Mouse (Mus musculus) forebrain, postnatal 0 days (tissue): Measurements from ENCODE around the gene Ptpn5. TPM values are rescaled to one million over a fixed set of nuclear protein-coding genes. Genes with fewer than 3 reads are reported as not detected.

ENCODE experiments used
- ATAC-seq: fragments of 200-750 bp; cut with Nextera tagmentation; 2 replicates; pipeline ENCODE4 v1.8.0; 2017; ENCODE audit warnings: mild to moderate bottlenecking, moderate library complexity
- DNase-seq: peaks from one replicate; pipeline ENCODE4 v3.0.0-alpha.2; 2015
- H3K27ac ChIP-seq: fragments of 300-500 bp; sonication (generic); 2 replicates; pipeline ENCODE4 v1.5.1; 2014; ENCODE audit warnings: low read depth, mild to moderate bottlenecking, antibody characterized with exemption, low read length, moderate library complexity, mixed read lengths
- H3K27me3 ChIP-seq: fragments of 300-500 bp; sonication (generic); 2 replicates; pipeline ENCODE4 v1.6.1; 2014; ENCODE audit warnings: mild to moderate bottlenecking, low read length, mixed read lengths; ENCODE audit not compliant: insufficient read depth
- H3K36me3 ChIP-seq: fragments of 300-500 bp; sonication (generic); 2 replicates; pipeline ENCODE4 v1.6.1; 2014; ENCODE audit warnings: mild to moderate bottlenecking, moderate library complexity; ENCODE audit not compliant: insufficient read depth
- H3K4me1 ChIP-seq: fragments of 300-500 bp; sonication (generic); 2 replicates; pipeline ENCODE4 v1.6.1; 2014; ENCODE audit warnings: antibody characterized with exemption; ENCODE audit not compliant: insufficient read depth
- H3K4me2 ChIP-seq: fragments of 300-500 bp; sonication (generic); 2 replicates; pipeline ENCODE4 v1.6.1; 2014; ENCODE audit warnings: low read depth, mild to moderate bottlenecking, moderate library complexity
- H3K4me3 ChIP-seq: fragments of 300-500 bp; sonication (generic); 2 replicates; pipeline ENCODE4 v1.5.1; 2014; ENCODE audit warnings: low read depth, low read length, mixed read lengths
- H3K9ac ChIP-seq: fragments of 300-500 bp; sonication (generic); 2 replicates; pipeline ENCODE4 v1.6.1; 2014; ENCODE audit warnings: mild to moderate bottlenecking
- H3K9me3 ChIP-seq: fragments of 300-500 bp; sonication (generic); 2 replicates; pipeline ENCODE4 v1.6.1; 2016; ENCODE audit warnings: low read length
- CTCF ChIP-seq: sonication (generic); IDR thresholded peaks from 2 replicates; pipeline ENCODE4 v1.5.1; 2016; ENCODE audit warnings: antibody characterized with exemption, control low read depth, low read depth
- WGBS: fragments of 180-500 bp; shearing (Covaris S2); extraction: QIAGEN DNeasy Blood & Tissue Kit; methylation state at CpG from one replicate; pipeline ENCODE4 v1.1.7; 2014; 5-methylcytosine and 5-hydroxymethylcytosine counted together
- polyA plus RNA-seq: library from polyadenylated mRNA; unstranded; fragments of >200 nt; fragmentation: Nextera tagmentation; extraction: Ambion mirVana; gene quantifications from 2 replicates; pipeline ENCODE4 v1.2.1, GENCODE M21; 2015
- total RNA-seq: library from RNA; depleted of rRNA; stranded (reverse); fragments of >200 nt; gene quantifications from 2 replicates; pipeline ENCODE4 v1.2.3, GENCODE M21; 2014

Ptpn5 gene
- total and polyA plus RNA-seq, 2 experiments from 2014 or later: 67.4 to 132 TPM

GRCm38 (mm10) chr7:47102970-47103369, 30.5 kb downstream of the Ptpn5 start:
- peaks cover 5% of the 10 kb centered on the region; the same call in 1 of the 2 replicates for H3K36me3 ChIP-seq

GRCm38 (mm10) chr7:47100615-47101014, 32.9 kb downstream of the Ptpn5 start:
- WGBS: 36% methylated on average over 6 of the region's 6 CpGs
- Histone ChIP-seq H3K9me3 (no peaks in the 10 kb centered on the region), H3K27ac (no peak overlapping the region), H3K27me3 (no peaks in the 10 kb centered on the region), H3K36me3 (peaks cover 5% of the 10 kb centered on the region), H3K4me3 (no peak overlapping the region), H3K9ac (no peak overlapping the region), H3K4me2 (no peak overlapping the region), H3K4me1 (no peaks in the 10 kb centered on the region)
- no peak for DNase-seq
- TF ChIP-seq CTCF: no peak
- ATAC-seq: peak; percentile 25; the same call in 1 of the 2 replicates

More at GRCm38 (mm10) chr7:47102970-47103369, 30.5 kb downstream of the Ptpn5 start:
- no peak overlapping the region for H3K27ac ChIP-seq
- no peak overlapping the region for H3K4me2 ChIP-seq
- H3K4me3 ChIP-seq: no peak overlapping the region
- DNase-seq (no peak), ATAC-seq (no peak)
- H3K9ac ChIP-seq: no peak overlapping the region
- H3K27me3 ChIP-seq: no peaks in the 10 kb centered on the region
- no peaks in the 10 kb centered on the region for H3K9me3 ChIP-seq
- TF ChIP-seq CTCF: no peak
- H3K4me1 ChIP-seq: no peaks in the 10 kb centered on the region
- WGBS: 76% methylated on average over 2 of the region's 2 CpGs

- Histone ChIP-seq H3K9me3 (no peaks in the 10 kb centered on the region), H3K36me3 (peaks cover 3% of the 10 kb centered on the region), H3K4me2 (no peak overlapping the region), H3K27me3 (no peaks in the 10 kb centered on the region), H3K27ac (no peak overlapping the region), H3K4me1 (no peaks in the 10 kb centered on the region), H3K9ac (no peak overlapping the region), H3K4me3 (no peak overlapping the region)
- WGBS: 88% methylated on average over 7 of the region's 7 CpGs
- TF ChIP-seq CTCF: no peak
- no peak for ATAC-seq
- no peak for DNase-seq
These were observed 34.2 kb downstream of the Ptpn5 start for GRCm38 (mm10) chr7:47099306-47099705.

- 0 out of 2 replicates have a peak, but pooled peaks have one; percentile 26 for TF ChIP-seq CTCF
- 70% methylated on average over 7 of the region's 7 CpGs for WGBS
- no peak for DNase-seq
These were observed 35.4 kb downstream of the Ptpn5 start for GRCm38 (mm10) chr7:47098044-47098443.

GRCm38 (mm10) chr7:47094969-47095368, 38.5 kb downstream of the Ptpn5 start:
- Histone ChIP-seq H3K9me3 (no peaks in the 10 kb centered on the region), H3K27me3 (no peaks in the 10 kb centered on the region), H3K4me3 (no peak overlapping the region), H3K9ac (no peak overlapping the region), H3K4me2 (no peak overlapping the region), H3K36me3 (peaks cover 21% of the 10 kb centered on the region), H3K27ac (no peak overlapping the region), H3K4me1 (no peaks in the 10 kb centered on the region)
- no peak for ATAC-seq
- 69% methylated on average over 2 of the region's 2 CpGs for WGBS
- TF ChIP-seq CTCF: no peak
- DNase-seq: no peak

More at GRCm38 (mm10) chr7:47098044-47098443, 35.4 kb downstream of the Ptpn5 start:
- ATAC-seq: no peak
- no peak overlapping the region for H3K4me2 ChIP-seq
- no peaks in the 10 kb centered on the region for H3K4me1 ChIP-seq
- H3K9me3 ChIP-seq: no peaks in the 10 kb centered on the region
- H3K9ac ChIP-seq: no peak overlapping the region
- no peaks in the 10 kb centered on the region for H3K27me3 ChIP-seq
- H3K4me3 ChIP-seq: no peak overlapping the region
- peaks cover 8% of the 10 kb centered on the region for H3K36me3 ChIP-seq
- no peak overlapping the region for H3K27ac ChIP-seq

- ATAC-seq (no peak), DNase-seq (no peak)
- Histone ChIP-seq H3K27me3 (no peaks in the 10 kb centered on the region), H3K9me3 (no peaks in the 10 kb centered on the region), H3K4me1 (no peaks in the 10 kb centered on the region), H3K4me2 (no peak overlapping the region), H3K27ac (no peak overlapping the region), H3K36me3 (peaks cover 22% of the 10 kb centered on the region), H3K4me3 (no peak overlapping the region), H3K9ac (no peak overlapping the region)
- TF ChIP-seq CTCF: no peak
- 77% methylated on average over 5 of the region's 5 CpGs for WGBS
These were observed 39.5 kb downstream of the Ptpn5 start for GRCm38 (mm10) chr7:47093935-47094334.

GRCm38 (mm10) chr7:47085075-47085474, 48.4 kb downstream of the Ptpn5 start:
- H3K36me3 ChIP-seq: peaks cover 68% of the 10 kb centered on the region
- no peaks in the 10 kb centered on the region for H3K4me1 ChIP-seq
- peak overlapping the region; percentile 45; the same call in 1 of the 2 replicates for H3K27ac ChIP-seq
- H3K4me2 ChIP-seq: no peak overlapping the region
- no peak for TF ChIP-seq CTCF
- H3K9ac ChIP-seq: no peak overlapping the region
- no peak overlapping the region for H3K4me3 ChIP-seq
- ATAC-seq (peak; percentile 86), DNase-seq (peak; percentile 13)
- H3K27me3 ChIP-seq: no peaks in the 10 kb centered on the region
- WGBS: 63% methylated on average over 1 of the region's 1 CpGs
- H3K9me3 ChIP-seq: no peaks in the 10 kb centered on the region
